Mouse (Mus musculus) kidney, postnatal 4 days (tissue): ENCODE data around the gene Kcne1.

Experiments
- DNase-seq, 2 experiments: peaks; one replicate each; pipeline ENCODE4 v3.0.0; 2021; ENCODE audit warnings: mixed read lengths in 2 of 2

Gene Kcne1

DNA sequence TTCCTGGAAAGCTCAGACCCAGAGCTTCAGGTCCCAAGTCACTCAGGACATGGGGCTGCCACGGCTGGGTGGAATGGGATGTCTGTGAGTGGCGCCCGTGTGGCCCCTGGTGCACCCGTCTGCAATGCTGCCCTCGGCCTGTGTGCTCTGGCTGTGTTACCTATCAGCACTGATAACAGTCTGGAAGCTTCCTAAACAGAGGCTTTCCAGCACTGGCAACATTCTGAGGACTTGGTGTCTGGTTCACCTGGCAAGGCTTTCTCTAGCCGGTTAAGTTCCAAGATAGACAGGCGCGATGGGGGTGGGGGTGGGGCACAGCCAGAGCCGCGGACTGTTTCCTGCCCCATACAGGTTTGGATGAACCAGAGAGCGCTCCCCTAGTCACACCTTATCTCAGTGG is 3.3 kb downstream of the Kcne1 start:
- no peak for DNase-seq

DNA sequence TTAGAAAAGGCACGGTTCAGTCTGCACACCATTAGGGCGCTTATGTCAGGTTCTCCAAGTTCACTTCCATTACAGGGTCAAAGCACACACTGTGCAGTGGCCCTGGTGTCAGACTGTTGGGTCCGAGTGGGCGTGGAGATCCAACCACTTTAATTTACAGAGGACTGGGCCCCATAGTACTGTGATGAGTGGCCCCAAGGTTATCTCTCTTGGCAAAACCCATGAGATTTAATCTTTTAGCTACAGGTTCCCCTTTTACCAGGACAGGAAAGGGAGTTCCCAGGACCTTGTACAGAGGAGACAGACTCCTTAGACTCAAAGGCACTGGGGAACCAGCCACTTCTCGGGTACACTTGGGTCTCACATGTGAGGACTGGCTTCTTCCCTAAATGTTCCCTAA is 3.9 kb downstream of the Kcne1 start:
- DNase-seq: no peak

GRCm38 (mm10) chr16:92353897-92354296 is 5.4 kb downstream of the Kcne1 start:
- DNase-seq: no peak

- no peak for DNase-seq
Observed at GRCm38 (mm10) chr16:92353295-92353694, 6.0 kb downstream of the Kcne1 start.

GRCm38 (mm10) chr16:92348941-92349340 is 10.3 kb downstream of the Kcne1 start:
- DNase-seq: peak in 1 of 2 experiments; percentile 41

- peak in 1 of 2 experiments; percentile 28 for DNase-seq
Observed at GRCm38 (mm10) chr16:92346297-92346916, 12.9 kb downstream of the Kcne1 start.

GRCm38 (mm10) chr16:92345177-92345576 is 14.1 kb downstream of the Kcne1 start:
- DNase-seq: no peak

- peak; percentile 79 to 84 for DNase-seq
Observed at GRCm38 (mm10) chr16:92340612-92341511, 18.4 kb downstream of the Kcne1 start.

DNA sequence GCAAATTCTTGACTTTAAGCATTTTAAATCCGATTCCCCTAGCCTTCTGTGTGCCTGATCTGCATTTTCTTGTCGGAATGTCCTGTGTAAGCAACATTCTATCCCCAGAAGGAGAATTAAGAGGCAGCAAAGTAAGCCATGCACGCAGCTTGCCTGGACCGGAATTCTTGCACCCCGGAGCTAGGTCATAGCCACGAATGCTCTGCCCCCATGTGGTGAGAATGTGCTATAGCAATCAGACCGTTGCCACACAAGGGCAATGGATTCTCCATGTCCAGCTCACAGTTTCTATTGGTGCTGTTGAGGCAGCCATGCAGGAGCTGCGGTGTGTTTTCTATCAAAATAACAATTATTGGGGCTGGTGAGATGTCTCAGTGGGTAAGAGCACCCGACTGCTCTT is 23.0 kb downstream of the Kcne1 start:
- peak; percentile 89 to 92 for DNase-seq

GRCm38 (mm10) chr16:92334600-92334999 is 24.7 kb downstream of the Kcne1 start:
- no peak for DNase-seq

- DNase-seq: no peak
Observed at GRCm38 (mm10) chr16:92330966-92331365, 28.3 kb downstream of the Kcne1 start.

GRCm38 (mm10) chr16:92327911-92328310 is 31.4 kb downstream of the Kcne1 start:
- DNase-seq: no peak

GRCm38 (mm10) chr16:92325062-92325406 is 34.2 kb downstream of the Kcne1 start:
- no peak for DNase-seq

GRCm38 (mm10) chr16:92324309-92325061 is 34.8 kb downstream of the Kcne1 start:
- no peak for DNase-seq

DNA sequence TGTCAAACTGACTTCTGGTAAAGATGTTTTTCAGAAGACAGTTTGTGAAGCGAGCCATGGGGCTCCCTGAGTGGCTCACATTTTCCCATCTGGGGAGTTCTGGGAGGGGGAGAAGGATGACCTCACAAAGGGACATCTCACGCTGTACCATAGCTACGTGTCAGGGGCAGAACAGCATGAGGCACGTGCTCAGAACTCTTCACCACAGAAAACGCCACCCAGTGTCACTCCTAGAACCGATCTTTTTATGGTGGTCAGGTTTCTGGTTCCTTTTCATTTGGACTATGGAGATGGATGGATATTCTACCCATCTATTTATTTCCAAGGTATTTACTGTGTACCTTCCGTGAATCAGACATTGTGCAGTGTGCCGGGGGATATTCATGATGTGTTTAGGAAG is 37.9 kb downstream of the Kcne1 start, which contains the start of gene Fam243:
TSS of gene Fam243 (minus strand) at position 101 of the 400 bp plus-strand sequence.
- DNase-seq: no peak

DNA sequence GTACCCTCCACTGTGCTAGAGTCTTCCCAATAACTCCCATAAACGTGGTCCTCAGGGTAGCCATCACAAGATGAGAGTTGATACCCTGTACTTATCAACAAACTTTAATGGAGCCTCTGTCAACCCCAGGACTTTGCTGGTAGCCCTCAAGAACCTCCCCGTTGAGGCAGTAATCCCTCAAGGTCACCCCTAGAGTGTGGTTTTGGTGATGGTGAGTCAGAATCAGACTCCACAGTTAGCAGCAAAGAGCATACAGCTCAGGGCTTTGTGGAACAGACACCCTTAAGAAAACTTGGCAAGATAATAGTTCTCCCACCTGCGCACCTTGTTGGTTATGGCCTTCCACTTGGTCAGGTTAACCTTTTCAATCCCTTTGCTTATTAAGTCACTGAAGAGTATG is 38.9 kb downstream of the Kcne1 start:
- no peak for DNase-seq

DNA sequence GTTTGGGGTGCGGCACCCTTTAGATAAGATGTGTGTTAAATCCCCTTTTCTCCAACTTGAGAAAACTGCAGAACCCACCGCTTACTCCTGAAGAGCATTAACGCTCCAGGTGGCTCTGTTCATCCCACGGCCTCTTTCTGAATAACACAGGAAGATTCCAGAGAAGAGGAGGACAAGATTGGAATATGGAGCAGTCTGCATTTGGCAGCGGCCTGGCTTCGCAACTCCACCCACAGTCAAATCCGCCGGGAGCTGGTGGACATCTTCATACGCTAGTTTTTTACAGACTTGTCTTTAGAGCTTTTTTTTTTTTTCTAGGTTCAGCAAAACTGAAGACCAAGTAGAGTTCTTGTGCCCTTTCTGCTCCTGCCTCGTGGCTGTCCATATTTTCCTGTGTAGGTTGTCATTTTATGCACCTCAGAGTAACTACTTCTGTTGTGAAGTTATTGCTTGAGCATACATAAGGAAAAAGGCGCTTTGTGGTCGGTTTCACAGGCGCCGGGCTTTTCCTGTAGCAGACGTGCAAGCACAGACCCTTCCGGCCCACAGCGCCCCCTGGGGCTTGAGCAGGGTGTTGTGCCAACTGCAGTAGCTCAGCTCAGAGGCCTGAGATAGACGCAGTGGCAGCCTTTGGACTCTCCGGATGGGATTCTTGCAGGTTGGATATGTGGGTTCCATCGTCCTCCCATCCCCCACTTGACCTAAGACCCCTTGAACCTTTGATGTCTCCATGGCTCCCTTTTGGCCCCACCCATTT is 39.7 kb downstream of the Kcne1 start:
- DNase-seq: peak; percentile 73 to 75

GRCm38 (mm10) chr16:92316049-92316738 is 43.1 kb downstream of the Kcne1 start:
- DNase-seq: no peak

DNA sequence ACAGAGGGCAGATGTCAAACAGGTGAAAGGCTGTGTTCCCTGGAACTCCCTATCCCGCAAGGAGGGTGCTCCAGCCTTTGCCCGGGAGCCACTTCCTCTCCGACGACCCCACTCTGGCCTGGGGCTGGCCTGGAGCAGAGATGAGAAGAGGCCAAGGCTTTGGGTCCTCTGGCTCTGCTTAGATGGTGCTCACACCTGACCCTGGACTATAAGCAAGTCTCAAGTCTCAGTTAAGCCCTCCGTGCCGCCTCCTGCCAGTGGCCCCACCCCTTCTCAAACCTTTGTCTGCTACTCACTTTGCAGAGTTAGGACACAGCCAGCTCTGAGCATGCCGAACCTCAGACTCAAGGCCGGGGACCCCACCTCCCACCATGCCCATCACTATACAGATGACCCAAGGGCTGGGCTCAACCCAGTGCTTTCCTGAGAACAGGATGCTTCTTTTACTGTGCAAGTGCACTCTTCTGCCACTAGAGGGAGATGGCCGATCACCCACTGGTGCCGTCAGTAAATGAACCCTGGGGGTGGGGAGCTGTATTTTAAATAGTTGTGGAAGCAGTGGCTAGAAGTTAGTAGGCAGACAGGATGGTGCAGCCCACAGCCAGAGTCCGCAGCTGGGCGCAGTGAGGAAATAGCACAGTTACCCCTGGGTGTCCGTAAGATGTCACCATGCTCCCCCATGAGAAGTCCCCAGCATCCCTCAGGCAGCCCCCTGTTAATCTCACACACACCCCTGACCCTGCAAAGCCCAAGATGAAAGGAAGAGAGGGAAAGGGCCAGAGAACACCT is 45.1 kb downstream of the Kcne1 start:
- peak; percentile 45 to 55 for DNase-seq

- DNase-seq: no peak
Observed at GRCm38 (mm10) chr16:92309126-92309525, 50.1 kb downstream of the Kcne1 start.

DNA sequence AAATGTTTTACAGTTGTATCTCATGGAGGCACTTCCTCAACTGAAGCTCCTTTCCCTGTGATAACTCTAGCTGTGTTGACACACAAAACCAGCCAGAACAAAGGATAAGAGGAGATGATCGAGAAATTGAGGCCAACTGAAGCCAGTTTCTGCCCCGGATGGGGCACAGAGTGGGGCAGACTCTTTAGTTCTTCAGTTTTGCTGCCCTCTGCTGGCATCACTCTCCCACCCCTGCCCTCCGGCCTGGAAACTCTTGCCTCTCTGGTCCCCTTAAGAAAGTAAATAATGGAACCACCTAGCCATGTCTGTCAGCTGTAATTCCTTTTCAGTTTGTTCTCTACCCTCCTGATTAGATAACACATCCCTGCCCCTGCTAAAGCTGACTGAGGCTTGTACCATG is 51.3 kb downstream of the Kcne1 start:
- DNase-seq: no peak
